Mouse (Mus musculus) liver, postnatal 0 days (tissue): ENCODE results near the gene Spag9. TPM values are rescaled to one million over a fixed set of nuclear protein-coding genes. Genes with fewer than 3 reads are reported as not detected.

Experiments
- ATAC-seq: fragments of 200-750 bp; cut with Nextera tagmentation; 2 replicates; pipeline ENCODE4 v1.8.0; 2017; ENCODE audit warnings: mild to moderate bottlenecking, moderate library complexity
- DNase-seq: peaks from one replicate; pipeline ENCODE4 v3.0.0-alpha.2; 2016
- H3K27ac ChIP-seq: fragments of 300-500 bp; sonication (generic); 2 replicates; pipeline ENCODE4 v1.5.1; 2014; ENCODE audit warnings: antibody characterized with exemption, moderate library complexity, mild to moderate bottlenecking, low read depth
- H3K27me3 ChIP-seq: fragments of 300-500 bp; sonication (generic); 2 replicates; pipeline ENCODE4 v1.6.1; 2014; ENCODE audit warnings: low read length, control low read depth, mixed read lengths; ENCODE audit not compliant: insufficient read depth
- H3K36me3 ChIP-seq: fragments of 300-500 bp; sonication (generic); replicated peaks from 2 replicates; pipeline ENCODE4 v1.6.1; 2014; ENCODE audit warnings: mild to moderate bottlenecking, control low read depth, low read length, moderate library complexity, mixed read lengths; ENCODE audit not compliant: insufficient read depth
- H3K4me1 ChIP-seq: fragments of 300-500 bp; sonication (generic); 2 replicates; pipeline ENCODE4 v1.6.1; 2014; ENCODE audit warnings: antibody characterized with exemption, mild to moderate bottlenecking, control low read depth; ENCODE audit not compliant: insufficient read depth
- H3K4me2 ChIP-seq: fragments of 300-500 bp; sonication (generic); 2 replicates; pipeline ENCODE4 v1.6.1; 2014; ENCODE audit warnings: low read depth, mild to moderate bottlenecking, low read length, moderate library complexity, mixed read lengths
- H3K4me3 ChIP-seq: fragments of 300-500 bp; sonication (generic); 2 replicates; pipeline ENCODE4 v1.5.1; 2014; ENCODE audit warnings: low read depth, low read length
- H3K9ac ChIP-seq: fragments of 300-500 bp; sonication (generic); replicated peaks from 2 replicates; pipeline ENCODE4 v1.6.1; 2014; ENCODE audit warnings: mild to moderate bottlenecking, moderate library complexity
- H3K9me3 ChIP-seq: fragments of 300-500 bp; sonication (generic); 2 replicates; pipeline ENCODE4 v1.6.1; 2016; ENCODE audit warnings: mild to moderate bottlenecking, control low read depth, low read length, mixed read lengths
- CTCF ChIP-seq: sonication (generic); IDR thresholded peaks from 2 replicates; pipeline ENCODE4 v1.5.1; 2016; ENCODE audit warnings: antibody characterized with exemption, low read depth
- EP300 ChIP-seq: IDR thresholded peaks from 2 replicates; pipeline ENCODE4 v1.6.1; 2016; ENCODE audit warnings: antibody characterized with exemption, low read depth, mild to moderate bottlenecking
- WGBS: fragments of 180-500 bp; shearing (Covaris S2); extraction: QIAGEN DNeasy Blood & Tissue Kit; methylation state at CpG from one replicate; pipeline ENCODE4 v1.1.7; 2014; ENCODE audit not compliant: insufficient replicate concordance; 5-methylcytosine and 5-hydroxymethylcytosine counted together
- polyA plus RNA-seq: library from polyadenylated mRNA; unstranded; fragments of >200 nt; fragmentation: Nextera tagmentation; extraction: Ambion mirVana; gene quantifications from 2 replicates; pipeline ENCODE4 v1.2.1, GENCODE M21; 2015

Spag9 gene
- 21.3 and 22.8 TPM in 2 replicates for polyA plus RNA-seq

DNA sequence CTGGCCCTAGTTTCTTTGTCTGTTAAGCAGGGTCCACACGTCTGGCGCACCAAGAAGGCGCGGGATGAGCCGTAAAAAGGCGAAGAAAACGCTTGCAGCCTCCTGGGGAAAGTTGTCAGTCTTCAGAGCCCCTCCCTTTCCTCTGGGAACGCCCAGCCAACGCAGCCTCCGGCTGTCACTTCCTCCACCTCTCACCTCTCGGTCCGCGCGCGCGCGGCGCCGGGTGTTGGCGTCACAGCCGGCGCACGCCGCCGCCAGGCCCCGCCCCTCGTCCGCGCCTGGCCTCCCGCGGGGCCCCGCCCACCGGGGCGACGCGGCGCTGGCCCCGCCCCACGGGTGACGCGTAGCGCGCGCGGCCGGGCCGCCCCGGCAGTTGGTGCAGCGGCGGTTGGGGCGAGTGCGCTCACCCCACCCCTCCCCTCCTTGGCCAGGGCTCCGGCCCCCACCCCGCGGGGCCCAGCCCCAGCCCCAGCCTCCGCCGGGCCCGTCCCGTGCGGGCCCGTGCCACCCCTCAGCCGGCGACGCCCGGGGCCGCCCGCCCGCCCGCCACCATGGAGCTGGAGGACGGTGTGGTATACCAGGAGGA, at the start of gene Spag9:
Gene Spag9, plus strand, starts transcription at position 372 of the 586 bp plus-strand sequence.
- H3K27ac ChIP-seq: peak within 1 kb of the TSS; percentile 99
- H3K4me1 ChIP-seq: peaks cover 24% of the 10 kb centered on the region
- no peaks in the 10 kb centered on the region for H3K27me3 ChIP-seq
- H3K4me2 ChIP-seq: peak within 1 kb of the TSS; percentile 94
- no peaks in the 10 kb centered on the region for H3K36me3 ChIP-seq
- ATAC-seq (peak; percentile 91), DNase-seq (peak; percentile 97)
- H3K9ac ChIP-seq: peak within 1 kb of the TSS; percentile 98
- H3K4me3 ChIP-seq: peak within 1 kb of the TSS; percentile 96
- no peaks in the 10 kb centered on the region for H3K9me3 ChIP-seq
- no peak for TF ChIP-seq EP300
- no peak for TF ChIP-seq CTCF
- WGBS: under 1% methylated on average over 36 of the region's 70 CpGs

DNA sequence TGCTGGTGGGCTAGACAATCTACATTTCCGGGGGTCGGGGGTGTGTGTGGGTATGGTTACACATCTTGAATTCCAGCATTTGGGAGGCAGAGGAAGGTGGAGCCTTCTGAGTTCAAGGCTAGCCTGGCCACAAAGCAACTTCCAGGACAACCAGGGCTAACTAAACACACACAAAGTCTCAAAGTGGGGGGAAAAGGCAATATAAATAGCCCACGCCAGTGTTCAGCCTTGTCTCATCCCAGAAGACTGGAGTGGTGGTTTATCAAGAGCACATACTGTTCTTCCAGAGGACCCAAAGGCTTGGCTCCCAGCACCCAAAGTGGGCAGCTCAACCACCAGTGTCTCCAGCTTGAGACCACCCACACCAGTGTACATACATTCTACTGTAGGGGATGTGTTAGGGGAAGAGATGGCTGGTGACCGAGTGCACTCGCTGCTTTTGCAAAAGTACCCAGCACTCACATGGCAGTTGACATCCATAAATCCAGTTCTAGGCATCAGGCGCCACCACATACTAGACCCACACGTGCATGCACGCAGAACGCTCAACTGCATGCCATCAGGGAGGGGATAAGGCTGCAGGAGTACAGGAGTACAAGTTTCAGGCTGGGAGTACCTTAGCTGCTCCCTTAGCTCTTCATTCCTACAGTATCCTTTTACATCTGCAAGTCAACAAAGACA, 46.9 kb upstream of the Spag9 start:
- 83% methylated on average over 9 of the region's 9 CpGs for WGBS
- TF ChIP-seq CTCF (no peak), EP300 (no peak)

DNA sequence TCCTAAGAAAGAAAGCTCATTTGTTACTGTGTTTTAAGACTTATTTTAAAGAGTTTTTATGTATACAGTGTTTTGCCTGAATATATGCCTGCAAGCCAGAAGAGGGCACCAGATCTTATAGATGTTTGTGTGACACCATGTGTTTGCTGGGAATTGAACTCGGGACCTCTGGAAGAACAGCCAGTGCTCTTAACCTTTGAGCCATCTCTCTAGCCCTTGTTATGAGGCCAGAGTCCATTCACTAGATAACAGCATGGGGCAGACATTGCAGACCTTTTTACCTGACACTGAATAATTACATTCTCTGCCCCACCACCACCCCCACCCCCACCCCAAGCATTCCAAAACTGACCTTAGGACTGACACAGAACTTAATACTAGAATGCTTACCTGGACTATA, 45.8 kb upstream of the Spag9 start:
- Histone ChIP-seq H3K27me3 (no peaks in the 10 kb centered on the region), H3K4me3 (no peak overlapping the region), H3K36me3 (peaks cover 16% of the 10 kb centered on the region; the same call in 1 of the 2 replicates), H3K27ac (no peak overlapping the region), H3K9me3 (no peaks in the 10 kb centered on the region), H3K4me1 (peaks cover 19% of the 10 kb centered on the region), H3K4me2 (no peak overlapping the region), H3K9ac (no peak overlapping the region)
- ATAC-seq: peak; percentile 54
- TF ChIP-seq EP300: no peak
- no peak for TF ChIP-seq CTCF
- DNase-seq: no peak
- 54% methylated on average over 1 of the region's 1 CpGs for WGBS

More for the DNA sequence above, 46.9 kb upstream of the Spag9 start:
- Histone ChIP-seq H3K4me2 (no peak overlapping the region), H3K4me1 (peaks cover 13% of the 10 kb centered on the region), H3K9me3 (no peaks in the 10 kb centered on the region), H3K27me3 (no peaks in the 10 kb centered on the region), H3K9ac (no peak overlapping the region), H3K4me3 (no peak overlapping the region), H3K27ac (no peak overlapping the region), H3K36me3 (peaks cover 16% of the 10 kb centered on the region; the same call in 1 of the 2 replicates)
- ATAC-seq: no peak
- no peak for DNase-seq

DNA sequence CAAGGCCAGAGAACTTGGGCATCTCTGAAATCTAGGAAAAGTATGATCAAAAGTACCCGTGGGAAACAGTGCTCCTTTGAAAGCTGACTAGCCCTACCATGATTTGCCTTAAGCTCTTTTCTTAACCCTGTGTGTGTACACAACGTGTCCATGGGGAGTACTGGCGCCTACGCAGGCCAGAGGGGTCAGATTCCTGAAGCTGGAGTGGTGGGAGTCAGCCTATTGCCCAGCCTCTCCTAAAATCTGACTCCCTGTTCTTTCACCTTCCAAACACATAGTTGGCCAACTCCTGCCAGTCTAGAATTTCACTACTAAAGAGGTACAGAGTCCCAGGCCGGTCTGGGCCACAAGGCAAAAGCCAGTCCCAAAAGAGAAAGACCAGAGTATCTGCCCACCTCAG, 43.5 kb upstream of the Spag9 start:
- DNase-seq: no peak

DNA sequence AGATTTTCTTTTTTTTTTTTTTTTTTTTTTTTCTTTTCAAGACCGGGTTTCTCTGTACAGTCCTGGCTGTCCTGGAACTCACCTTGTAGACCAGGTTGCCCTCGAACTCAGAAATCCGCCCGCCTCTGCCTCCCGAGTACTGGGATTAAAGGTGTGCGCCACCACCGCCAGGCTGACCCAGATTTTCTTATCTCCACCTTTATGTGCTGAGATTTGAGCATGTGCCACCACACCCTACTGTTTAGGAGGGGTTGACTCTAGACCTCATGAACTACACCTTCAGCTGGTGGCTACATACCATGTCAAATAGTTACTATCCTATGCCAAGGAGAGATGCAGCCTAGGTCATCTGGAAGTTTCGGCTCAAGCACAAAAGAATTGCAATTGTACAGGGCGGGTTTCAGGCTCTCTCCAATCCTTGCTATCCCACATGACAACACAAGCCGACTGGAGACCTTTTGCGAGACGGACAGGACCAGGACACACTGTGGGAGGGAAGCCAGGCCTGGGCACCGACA, 41.1 kb upstream of the Spag9 start:
- TF ChIP-seq CTCF (no peak), EP300 (no peak)
- WGBS: 25% methylated on average over 13 of the region's 13 CpGs
- Histone ChIP-seq H3K4me3 (peak overlapping the region; percentile 74), H3K27ac (peak overlapping the region; percentile 88), H3K4me1 (peaks cover 29% of the 10 kb centered on the region), H3K9ac (peak overlapping the region; percentile 75), H3K27me3 (no peaks in the 10 kb centered on the region), H3K4me2 (peak overlapping the region; percentile 92), H3K9me3 (no peaks in the 10 kb centered on the region), H3K36me3 (peaks cover 24% of the 10 kb centered on the region)
- DNase-seq (no peak), ATAC-seq (peak; percentile 11)

More for the DNA sequence above, 43.5 kb upstream of the Spag9 start:
- H3K4me3 ChIP-seq: no peak overlapping the region
- H3K4me1 ChIP-seq: peaks cover 29% of the 10 kb centered on the region
- ATAC-seq: no peak
- H3K27me3 ChIP-seq: no peaks in the 10 kb centered on the region
- H3K9ac ChIP-seq: no peak overlapping the region; the same call in 1 of the 2 replicates
- peaks cover 16% of the 10 kb centered on the region; the same call in 1 of the 2 replicates for H3K36me3 ChIP-seq
- WGBS: 66% methylated on average over 5 of the region's 5 CpGs
- TF ChIP-seq EP300 (no peak), CTCF (no peak)
- H3K27ac ChIP-seq: peak overlapping the region; percentile 45; the same call in 1 of the 2 replicates
- no peaks in the 10 kb centered on the region for H3K9me3 ChIP-seq
- H3K4me2 ChIP-seq: peak overlapping the region; percentile 29; the same call in 1 of the 2 replicates
